Mouse (Mus musculus): ENCODE data around the gene Slc46a3. TPM values are rescaled to one million over a fixed set of nuclear protein-coding genes. Genes with fewer than 3 reads are reported as not detected.

Slc46a3 gene
- 2.0 and 2.3 TPM in 2 replicates for polyA plus RNA-seq (2016; fragmentation: Nextera tagmentation; extraction: Ambion mirVana)

DNA sequence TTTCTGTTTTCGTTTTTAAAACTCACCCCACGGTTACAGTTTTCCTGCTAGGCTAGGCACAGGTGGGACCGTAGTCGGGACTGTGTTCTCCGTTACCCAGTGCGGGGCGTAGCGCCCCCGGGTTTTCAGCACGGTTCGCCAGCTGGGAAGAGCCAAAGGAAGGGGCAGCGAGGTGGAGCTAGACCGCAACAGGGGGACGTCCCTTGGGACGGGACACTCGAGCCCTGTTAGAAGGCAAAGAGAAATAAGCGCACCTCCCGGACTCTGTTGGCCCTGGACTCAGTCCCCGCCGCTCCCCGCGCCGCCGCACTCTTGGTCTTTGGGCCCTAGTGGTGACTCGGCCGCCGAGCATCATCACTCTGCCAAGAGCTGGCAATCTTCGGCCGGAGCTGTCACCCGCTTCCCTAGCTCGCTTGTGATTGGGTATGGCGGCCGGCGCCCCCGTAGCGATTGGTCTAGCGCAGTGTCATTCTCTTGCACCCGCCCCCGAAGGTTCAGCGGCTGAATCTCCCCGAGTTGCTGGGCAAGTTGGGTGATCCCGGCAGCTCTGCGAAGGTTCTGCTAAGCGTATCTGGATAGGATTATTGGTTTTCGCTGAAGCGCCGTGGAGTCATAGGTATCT, at the start of gene Slc46a3:
TSS of gene Slc46a3 (minus strand) at position 361 of the 622 bp plus-strand sequence.
- Histone ChIP-seq H3K4me3 (peak within 1 kb of the TSS; percentile 66), H3K4me1 (no peaks in the 10 kb centered on the region), H3K27me3 (peaks cover 23% of the 10 kb centered on the region), H3K4me2 (replicated peaks) (peak within 1 kb of the TSS; percentile 97), H3K27ac (no peak within 1 kb of the TSS), H3K9ac (peak within 1 kb of the TSS; percentile 55; the same call in 1 of the 2 replicates), H3K36me3 (no peaks in the 10 kb centered on the region), H3K9me3 (no peaks in the 10 kb centered on the region)
- WGBS: under 1% methylated on average over 47 of the region's 47 CpGs
- ATAC-seq (ENCODE audit: insufficient number of reproducible peaks, insufficient read depth, low FRiP score, low TSS enrichment): peak; percentile 90

DNA sequence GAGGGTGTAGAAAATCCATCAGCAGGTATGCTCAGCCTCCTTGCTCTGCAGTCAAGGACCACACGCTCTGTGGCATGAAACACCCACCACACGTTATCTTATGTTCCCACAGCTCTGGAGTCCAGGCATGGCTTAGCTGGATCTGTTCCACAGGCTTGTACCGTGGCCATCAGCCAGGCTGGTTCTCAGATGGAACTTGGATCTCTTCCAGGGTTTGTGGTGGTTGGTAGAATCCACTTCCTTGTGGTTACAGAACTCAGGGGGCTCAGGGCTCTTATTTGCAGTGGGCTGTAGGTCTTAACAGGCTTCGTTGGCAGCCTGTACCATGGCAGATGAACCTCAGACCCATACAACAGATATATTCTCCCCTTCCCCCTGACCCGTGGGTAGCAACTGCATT, 44.6 kb upstream of the Slc46a3 start:
- no peaks in the 10 kb centered on the region for H3K9me3 ChIP-seq
- 77% methylated on average over 5 of the region's 5 CpGs for WGBS
- no peak for ATAC-seq (ENCODE audit: insufficient number of reproducible peaks, insufficient read depth, low FRiP score, low TSS enrichment)

DNA sequence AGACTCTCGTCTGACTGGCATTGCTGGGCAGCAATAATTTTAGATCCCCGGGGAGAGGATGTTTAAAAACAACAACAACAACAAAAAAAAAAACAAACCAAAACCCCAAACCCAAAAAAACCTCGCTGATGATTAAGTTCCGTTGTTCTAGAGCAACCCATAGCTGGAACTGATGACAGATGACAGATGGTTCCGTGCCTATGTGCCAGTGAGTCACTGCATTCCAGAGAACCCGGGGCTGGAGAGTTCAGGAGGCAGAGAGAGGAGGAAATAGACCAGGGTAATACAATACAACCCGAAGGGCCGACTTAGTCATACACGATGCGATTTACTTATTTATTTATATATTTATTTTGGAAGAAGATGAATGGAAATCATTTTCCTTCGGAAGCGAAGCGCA, 40.5 kb upstream of the Slc46a3 start:
- Histone ChIP-seq H3K4me1 (no peaks in the 10 kb centered on the region), H3K4me3 (no peak overlapping the region), H3K9ac (no peak overlapping the region), H3K4me2 (replicated peaks) (no peak overlapping the region), H3K27me3 (no peaks in the 10 kb centered on the region), H3K9me3 (no peaks in the 10 kb centered on the region), H3K36me3 (no peaks in the 10 kb centered on the region), H3K27ac (no peak overlapping the region)
- 86% methylated on average over 13 of the region's 13 CpGs for WGBS
- ATAC-seq (ENCODE audit: insufficient number of reproducible peaks, insufficient read depth, low FRiP score, low TSS enrichment): no peak

More for the DNA sequence above, 44.6 kb upstream of the Slc46a3 start:
- Histone ChIP-seq H3K9ac (no peak overlapping the region), H3K4me2 (replicated peaks) (no peak overlapping the region), H3K4me1 (no peaks in the 10 kb centered on the region), H3K27me3 (no peaks in the 10 kb centered on the region), H3K27ac (no peak overlapping the region), H3K36me3 (no peaks in the 10 kb centered on the region), H3K4me3 (no peak overlapping the region)

DNA sequence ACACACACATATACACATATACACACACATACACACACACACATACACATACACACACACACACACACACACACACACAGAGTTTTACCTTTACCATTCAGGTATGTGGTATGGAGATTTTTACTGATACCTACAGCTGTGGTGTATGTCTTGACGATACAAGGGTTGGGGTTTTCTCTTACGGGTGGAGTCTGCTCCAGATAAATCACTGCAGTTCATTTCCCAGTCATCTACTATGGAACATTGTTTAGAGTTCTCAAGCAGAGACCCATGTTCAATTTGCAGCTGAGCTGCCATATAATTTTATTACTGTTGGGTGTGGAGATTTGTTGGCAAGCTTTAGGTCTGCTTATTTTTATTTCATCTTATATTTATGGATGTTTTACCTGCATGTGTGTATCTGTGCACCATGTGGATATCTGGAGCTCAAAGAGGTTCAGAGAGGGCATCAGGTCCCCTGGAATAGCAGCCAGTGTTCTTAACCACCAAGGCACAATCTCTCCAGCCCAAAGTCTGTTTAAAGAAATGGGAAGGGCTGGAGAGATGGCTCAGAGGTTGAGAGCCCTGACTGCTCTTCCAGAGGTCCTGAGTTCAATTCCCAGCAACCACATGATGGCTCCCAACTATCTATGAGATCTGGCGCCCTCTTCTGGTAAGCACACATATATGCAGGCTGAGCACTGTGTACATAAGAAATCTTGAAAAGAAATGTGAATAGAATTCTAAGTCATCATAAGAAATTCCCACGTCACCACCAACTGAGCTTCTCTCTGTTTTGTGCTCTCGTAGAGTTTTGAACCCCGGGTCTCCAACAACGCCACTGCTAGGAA, 34.3 kb upstream of the Slc46a3 start:
- WGBS: 78% methylated on average over 7 of the region's 7 CpGs
- Histone ChIP-seq H3K4me2 (replicated peaks) (no peak overlapping the region), H3K9ac (no peak overlapping the region), H3K4me3 (no peak overlapping the region), H3K36me3 (no peaks in the 10 kb centered on the region), H3K27ac (no peak overlapping the region), H3K27me3 (no peaks in the 10 kb centered on the region), H3K9me3 (no peaks in the 10 kb centered on the region), H3K4me1 (no peaks in the 10 kb centered on the region)
- ATAC-seq (ENCODE audit: insufficient number of reproducible peaks, insufficient read depth, low FRiP score, low TSS enrichment): no peak

DNA sequence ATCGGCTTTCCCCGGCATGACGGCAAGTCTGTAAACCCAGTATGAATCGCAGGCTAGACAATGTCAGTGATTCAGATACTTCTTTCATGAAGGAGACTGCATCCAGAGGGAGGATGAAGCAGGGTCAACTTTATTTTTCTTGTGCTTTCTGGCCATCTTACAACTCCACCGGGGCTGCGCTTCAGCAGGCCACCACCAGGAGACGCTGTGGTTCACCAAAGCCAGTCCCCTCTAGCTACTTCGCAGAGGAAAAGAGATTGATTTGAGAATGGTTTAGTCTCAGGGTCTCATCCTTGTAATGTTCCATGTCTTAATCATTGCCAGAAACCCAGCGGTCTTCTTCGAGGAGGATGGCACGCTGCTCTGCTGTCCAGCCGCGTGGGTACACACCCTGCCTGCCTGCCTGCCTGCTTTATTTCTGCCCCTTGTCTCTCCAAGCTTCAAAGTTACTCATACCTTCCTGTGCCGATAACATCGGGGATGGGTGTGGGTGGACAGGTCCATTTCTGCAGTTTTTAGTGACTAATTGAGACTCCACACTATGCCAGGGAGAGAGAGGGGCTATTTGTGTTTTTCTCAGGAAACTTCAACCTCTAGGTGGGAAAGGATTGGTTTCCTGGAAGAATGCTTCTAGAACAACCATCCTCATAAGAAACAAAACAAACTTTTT, 31.5 kb upstream of the Slc46a3 start:
- H3K27me3 ChIP-seq: no peaks in the 10 kb centered on the region
- WGBS: 68% methylated on average over 15 of the region's 15 CpGs
- no peak for ATAC-seq (ENCODE audit: insufficient number of reproducible peaks, insufficient read depth, low FRiP score, low TSS enrichment)
- H3K4me1 ChIP-seq: no peaks in the 10 kb centered on the region
- H3K36me3 ChIP-seq: no peaks in the 10 kb centered on the region
- H3K4me3 ChIP-seq: no peak overlapping the region
- no peak overlapping the region for H3K4me2 ChIP-seq (replicated peaks)
- H3K9me3 ChIP-seq: no peaks in the 10 kb centered on the region
- H3K27ac ChIP-seq: no peak overlapping the region
- H3K9ac ChIP-seq: no peak overlapping the region

DNA sequence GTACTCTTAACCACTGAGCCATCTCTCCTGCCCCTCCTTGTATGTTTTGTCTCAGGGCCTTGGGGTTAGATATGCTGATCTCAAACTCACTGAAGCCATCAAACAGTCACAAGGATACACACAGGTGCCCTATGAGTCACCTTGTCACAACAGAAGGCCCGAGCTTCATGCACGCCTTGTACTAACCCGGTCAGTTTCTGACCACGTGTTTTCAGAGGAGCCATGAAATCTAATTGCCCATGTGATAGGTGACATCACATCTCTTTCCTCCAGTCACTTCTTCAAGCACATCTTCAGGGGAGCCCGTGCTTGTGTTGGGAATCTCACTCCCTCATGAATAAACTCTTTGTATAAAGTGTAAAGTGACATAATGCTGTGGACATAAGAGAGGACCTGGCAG, 30.0 kb upstream of the Slc46a3 start:
- no peak for ATAC-seq (ENCODE audit: insufficient number of reproducible peaks, insufficient read depth, low FRiP score, low TSS enrichment)
- Histone ChIP-seq H3K27ac (no peak overlapping the region), H3K4me1 (no peaks in the 10 kb centered on the region), H3K4me2 (replicated peaks) (no peak overlapping the region), H3K9me3 (no peaks in the 10 kb centered on the region), H3K9ac (no peak overlapping the region), H3K27me3 (no peaks in the 10 kb centered on the region), H3K36me3 (no peaks in the 10 kb centered on the region), H3K4me3 (no peak overlapping the region)
- 80% methylated on average over 5 of the region's 5 CpGs for WGBS

DNA sequence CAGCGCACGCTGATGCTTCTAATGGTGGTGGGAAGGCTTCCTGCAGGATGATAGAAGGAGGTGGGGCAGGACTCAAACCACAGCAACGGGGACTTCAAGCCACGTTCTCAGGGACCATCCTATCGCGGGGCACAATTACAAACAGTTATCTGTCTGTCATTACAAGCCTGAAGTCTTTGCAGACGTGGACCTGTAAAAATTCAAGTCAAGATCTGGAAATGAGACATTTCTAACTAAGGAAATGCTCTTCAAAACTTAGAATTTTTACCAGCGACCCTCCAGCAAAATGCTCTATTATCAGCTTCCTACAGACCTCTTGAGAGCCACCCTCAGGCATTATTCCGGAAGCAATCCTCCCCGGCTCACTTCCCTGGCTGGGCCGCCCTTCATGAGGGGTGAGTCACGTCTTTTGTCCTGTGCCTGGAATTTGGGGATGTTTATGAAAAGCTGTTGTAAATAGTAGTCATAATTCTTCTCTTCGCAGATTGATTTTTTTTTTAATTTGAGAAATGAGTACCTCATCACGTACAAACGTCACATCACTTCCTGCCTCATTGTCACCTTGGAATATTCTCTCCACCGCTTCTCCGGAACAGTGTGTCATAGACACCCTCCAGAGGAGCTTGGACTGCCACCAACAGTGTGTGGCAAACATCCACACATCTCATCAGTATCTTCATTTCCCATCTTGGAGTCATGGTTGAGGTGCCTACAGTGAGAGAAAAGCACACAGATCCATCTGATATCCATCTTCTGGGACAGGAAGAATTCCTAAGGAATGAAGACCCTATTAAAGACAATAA, 23.6 kb upstream of the Slc46a3 start:
- Histone ChIP-seq H3K9me3 (no peaks in the 10 kb centered on the region), H3K4me3 (no peak overlapping the region), H3K27ac (no peak overlapping the region), H3K36me3 (no peaks in the 10 kb centered on the region), H3K4me1 (peaks cover 3% of the 10 kb centered on the region; the same call in 1 of the 2 replicates), H3K9ac (no peak overlapping the region), H3K27me3 (no peaks in the 10 kb centered on the region), H3K4me2 (replicated peaks) (no peak overlapping the region)
- 70% methylated on average over 17 of the region's 17 CpGs for WGBS
- ATAC-seq (ENCODE audit: insufficient number of reproducible peaks, insufficient read depth, low FRiP score, low TSS enrichment): no peak

DNA sequence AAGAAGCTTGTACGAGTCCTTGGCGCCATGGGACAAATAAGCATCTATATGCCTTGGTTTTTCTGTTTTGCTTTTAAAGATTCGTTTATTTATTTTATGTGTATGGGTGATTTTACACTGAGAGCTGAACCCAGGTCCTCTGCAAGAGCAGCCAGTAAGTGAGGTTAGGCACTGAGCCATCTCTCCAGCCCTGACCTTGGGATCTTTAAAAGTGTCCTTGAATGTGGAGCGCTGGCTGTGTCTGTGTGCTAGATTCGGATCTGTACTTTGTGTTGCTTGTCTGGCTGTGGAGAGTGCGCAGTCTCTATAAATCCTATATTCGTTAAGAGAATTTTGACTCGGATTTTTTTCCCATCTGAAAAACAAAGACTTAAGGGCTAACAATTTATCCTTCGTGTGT, 21.6 kb upstream of the Slc46a3 start:
- no peak overlapping the region for H3K4me2 ChIP-seq (replicated peaks)
- no peak for ATAC-seq (ENCODE audit: insufficient number of reproducible peaks, insufficient read depth, low FRiP score, low TSS enrichment)
- H3K9me3 ChIP-seq: no peaks in the 10 kb centered on the region
- no peaks in the 10 kb centered on the region for H3K36me3 ChIP-seq
- no peaks in the 10 kb centered on the region for H3K27me3 ChIP-seq
- no peak overlapping the region for H3K27ac ChIP-seq
- peaks cover 4% of the 10 kb centered on the region; the same call in 1 of the 2 replicates for H3K4me1 ChIP-seq
- no peak overlapping the region for H3K4me3 ChIP-seq
- no peak overlapping the region for H3K9ac ChIP-seq
- 86% methylated on average over 9 of the region's 9 CpGs for WGBS

DNA sequence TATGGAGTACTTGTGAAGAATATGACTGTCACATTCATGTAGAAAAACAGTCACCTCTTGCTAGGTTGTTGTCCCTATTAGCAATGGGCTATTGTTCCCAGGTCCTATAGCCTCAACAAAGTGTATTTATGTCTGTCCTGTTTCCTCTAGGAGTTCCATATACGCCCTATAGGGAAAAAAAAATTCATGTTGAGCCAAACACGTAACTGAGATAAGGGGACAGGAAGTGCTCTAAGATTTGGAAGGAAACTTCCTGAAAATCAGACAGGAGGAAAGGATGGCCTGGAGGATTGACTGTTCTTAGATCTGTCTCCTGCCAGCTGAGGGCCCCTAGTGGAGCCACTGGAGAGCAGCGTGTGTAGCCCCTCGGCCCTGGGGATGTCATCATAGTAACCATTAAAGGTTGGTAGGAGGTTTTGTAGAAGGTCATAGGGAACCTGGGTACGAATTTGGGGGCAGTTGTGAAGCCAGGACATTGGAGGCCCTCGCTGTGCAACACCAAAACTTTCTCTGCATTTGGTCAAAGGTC, 20.5 kb upstream of the Slc46a3 start:
- no peak overlapping the region for H3K9ac ChIP-seq
- no peaks in the 10 kb centered on the region for H3K9me3 ChIP-seq
- ATAC-seq (ENCODE audit: insufficient number of reproducible peaks, insufficient read depth, low FRiP score, low TSS enrichment): no peak
- no peak overlapping the region for H3K27ac ChIP-seq
- peaks cover 4% of the 10 kb centered on the region; the same call in 1 of the 2 replicates for H3K4me1 ChIP-seq
- H3K4me3 ChIP-seq: no peak overlapping the region
- no peak overlapping the region for H3K4me2 ChIP-seq (replicated peaks)
- H3K36me3 ChIP-seq: no peaks in the 10 kb centered on the region
- 52% methylated on average over 6 of the region's 6 CpGs for WGBS
- H3K27me3 ChIP-seq: no peaks in the 10 kb centered on the region

DNA sequence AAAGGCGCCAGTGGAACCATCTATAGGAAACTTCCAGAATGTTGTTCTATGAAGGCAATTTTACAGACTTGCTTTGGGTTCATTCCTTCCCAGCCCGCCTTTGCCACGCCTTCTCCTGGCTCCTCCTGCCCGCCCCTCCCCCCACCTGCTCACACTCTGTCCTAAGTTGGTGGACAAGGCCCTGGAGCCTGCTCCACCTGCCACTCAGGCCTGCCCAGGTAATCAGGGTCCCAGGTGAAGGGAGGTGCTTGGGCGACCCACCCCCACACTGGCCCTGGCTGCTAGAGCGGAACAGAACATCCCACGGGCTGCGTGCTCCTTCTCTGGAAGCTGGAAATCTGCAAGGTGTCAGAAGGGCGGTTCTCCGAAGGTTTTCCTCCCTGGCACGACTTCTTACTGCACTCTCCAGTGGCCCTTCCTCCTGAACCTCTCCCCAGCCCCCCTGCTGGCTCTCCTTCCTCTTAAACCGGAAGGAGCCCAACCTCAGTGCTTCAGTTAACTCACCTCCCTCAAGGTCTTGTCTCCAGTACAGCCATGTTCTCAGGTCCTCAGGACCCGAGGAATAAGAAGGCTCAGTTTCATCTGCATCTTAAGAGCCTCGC, 18.7 kb upstream of the Slc46a3 start:
- H3K4me2 ChIP-seq (replicated peaks): no peak overlapping the region
- H3K27me3 ChIP-seq: no peaks in the 10 kb centered on the region
- 30% methylated on average over 14 of the region's 14 CpGs for WGBS
- peaks cover 4% of the 10 kb centered on the region; the same call in 1 of the 2 replicates for H3K4me1 ChIP-seq
- no peak overlapping the region for H3K9ac ChIP-seq
- H3K27ac ChIP-seq: no peak overlapping the region
- ATAC-seq (ENCODE audit: insufficient number of reproducible peaks, insufficient read depth, low FRiP score, low TSS enrichment): 0 out of 2 replicates have a peak, but pooled peaks have one; percentile 6
- no peaks in the 10 kb centered on the region for H3K9me3 ChIP-seq
- no peaks in the 10 kb centered on the region for H3K36me3 ChIP-seq
- H3K4me3 ChIP-seq: no peak overlapping the region

DNA sequence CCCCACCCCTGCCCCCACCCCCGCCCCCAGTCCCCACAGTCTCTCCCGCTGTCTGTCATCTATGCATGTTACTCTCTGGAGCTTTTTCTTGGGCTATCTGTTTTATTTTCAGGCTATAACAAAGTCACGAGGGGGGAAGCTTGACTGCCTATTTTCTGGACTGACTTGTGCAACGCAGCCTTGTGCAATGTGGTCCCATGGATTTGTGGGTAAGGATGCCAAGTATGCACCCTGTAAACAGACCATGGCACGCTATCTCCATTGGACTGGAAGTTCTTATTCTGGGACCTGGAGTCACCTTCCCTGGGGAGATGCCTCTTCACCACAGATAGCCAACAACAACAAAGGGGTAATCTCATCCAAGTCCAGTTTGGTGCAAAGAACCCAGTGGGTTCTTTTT, 17.1 kb upstream of the Slc46a3 start:
- no peaks in the 10 kb centered on the region for H3K27me3 ChIP-seq

More for the DNA sequence above, 17.1 kb upstream of the Slc46a3 start:
- H3K36me3 ChIP-seq: no peaks in the 10 kb centered on the region
- WGBS: 83% methylated on average over 5 of the region's 5 CpGs
- H3K4me1 ChIP-seq: peaks cover 4% of the 10 kb centered on the region; the same call in 1 of the 2 replicates
- H3K27ac ChIP-seq: no peak overlapping the region
- H3K4me2 ChIP-seq (replicated peaks): no peak overlapping the region
- no peaks in the 10 kb centered on the region for H3K9me3 ChIP-seq
- no peak overlapping the region for H3K4me3 ChIP-seq
- ATAC-seq (ENCODE audit: insufficient number of reproducible peaks, insufficient read depth, low FRiP score, low TSS enrichment): no peak
- no peak overlapping the region for H3K9ac ChIP-seq

Data from embryonic facial prominence, embryonic 12.5 days (tissue).